Mouse (Mus musculus): ENCODE data around the gene Slpi.

DNA sequence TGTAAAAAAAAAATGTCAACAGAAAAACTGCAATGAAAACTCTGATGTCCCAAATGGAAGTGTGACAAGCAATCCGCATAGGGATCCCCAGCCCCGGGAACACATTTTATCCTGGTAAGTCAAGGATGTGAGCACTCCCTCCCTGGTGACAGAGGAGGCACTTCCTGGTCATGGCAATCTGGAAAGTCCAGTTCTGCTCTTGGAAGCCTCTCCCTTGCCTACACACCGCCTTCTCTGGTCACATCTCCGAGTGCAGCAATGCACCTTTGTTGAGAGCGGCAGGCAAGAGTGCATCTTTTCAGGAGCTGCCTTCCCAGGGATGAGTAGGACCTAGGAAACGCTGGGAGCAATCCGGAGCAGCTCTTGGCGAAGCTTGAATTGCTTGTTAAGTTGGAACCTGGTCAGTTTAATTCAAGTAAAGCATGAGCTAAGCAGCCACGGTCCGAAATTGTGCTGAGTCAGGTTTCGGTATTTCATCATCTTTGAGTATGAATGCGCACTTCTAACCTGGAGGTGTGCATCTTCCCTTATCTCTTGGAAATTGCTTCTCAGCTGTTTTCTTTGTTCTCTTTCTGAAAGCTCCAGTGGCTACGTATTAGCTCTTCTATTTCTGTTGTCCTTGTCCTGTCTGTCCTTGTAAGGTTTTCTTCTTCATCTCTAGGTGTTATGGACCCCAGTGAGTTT is 27.8 kb downstream of the Slpi start:
- TF ChIP-seq FOSL1 (IDR thresholded peaks at IDR 0.05; ENCODE audit: insufficient read depth, low read length, poor library complexity, severe bottlenecking) (no peak), CTCF (IDR thresholded peaks at IDR 0.05; ENCODE audit: control insufficient read depth, insufficient read depth, insufficient read length) (no peak), USF1 (IDR thresholded peaks at IDR 0.05; ENCODE audit: low read depth) (no peak), CEBPB (IDR thresholded peaks at IDR 0.05; ENCODE audit: low read depth) (no peak), MAX (IDR thresholded peaks at IDR 0.05) (no peak)
